In genomic region chr3:40487381-40487780, GRCm38 (mm10) we compare ENCODE assay signal across 15 mouse cellular contexts.
DNase-seq lines count a peak whose midpoint lies in the region.
"Had no signal": no experiment of that assay in that cellular context is flagged by ENCODE, and none has a peak within 500 bp of the region (broad histone marks: within the 10 kb centered on the region; RNA-seq: fewer than 3 reads in every experiment).

No protein-coding gene starts in this region.

- DNase-seq in 416B (ENCODE audit: low read depth), result peak; percentile 46
- peak; percentile 20 for DNase-seq in ES-CJ7 (ENCODE audit: low read depth, low spot score)
- DNase-seq in ZHBTc4 (ENCODE audit: low read depth, low spot score), result peak; percentile 17
- DNase-seq in adrenal gland, adult (ENCODE audit: inconsistent age in 2 of 2, low spot score in 1 of 2), result no peak
- DNase-seq in spleen, adult 12 weeks (ENCODE audit: low spot score), result no peak
- DNase-seq: adrenal gland, adult 8-10 months; adrenal gland, postnatal 14 days; adrenal gland, postnatal 36 days; B cell, adult 2 months; cerebellum, adult 11-12 months; cerebellum, adult 2 months; cerebellum, adult 9-10 months; cerebellum, postnatal 10 days; cerebellum, postnatal 25 days; forebrain, postnatal 0 days had no signal

Comparison
In these comparisons a context has a peak if more than half of its experiments do, and no peak if none do; other contexts are left out.
1. DNase-seq: peak in 416B (single experiment), ES-CJ7 (single experiment) and ZHBTc4 (single experiment); none in adrenal gland, adult (0 of 2) and spleen, adult 12 weeks (single experiment).